Mouse (Mus musculus): ENCODE results near the gene Nop58. TPM values are rescaled to one million over a fixed set of nuclear protein-coding genes. Genes with fewer than 3 reads are reported as not detected.
"Not testable (repeated sequence)": the region's sequence is repeated elsewhere in the genome, so short reads cannot be mapped to it uniquely, and the experiment has no call there.

Gene Nop58
- polyA plus RNA-seq (2015; fragmentation: Nextera tagmentation; extraction: Ambion mirVana), result 182 and 192 TPM in 2 replicates

DNA sequence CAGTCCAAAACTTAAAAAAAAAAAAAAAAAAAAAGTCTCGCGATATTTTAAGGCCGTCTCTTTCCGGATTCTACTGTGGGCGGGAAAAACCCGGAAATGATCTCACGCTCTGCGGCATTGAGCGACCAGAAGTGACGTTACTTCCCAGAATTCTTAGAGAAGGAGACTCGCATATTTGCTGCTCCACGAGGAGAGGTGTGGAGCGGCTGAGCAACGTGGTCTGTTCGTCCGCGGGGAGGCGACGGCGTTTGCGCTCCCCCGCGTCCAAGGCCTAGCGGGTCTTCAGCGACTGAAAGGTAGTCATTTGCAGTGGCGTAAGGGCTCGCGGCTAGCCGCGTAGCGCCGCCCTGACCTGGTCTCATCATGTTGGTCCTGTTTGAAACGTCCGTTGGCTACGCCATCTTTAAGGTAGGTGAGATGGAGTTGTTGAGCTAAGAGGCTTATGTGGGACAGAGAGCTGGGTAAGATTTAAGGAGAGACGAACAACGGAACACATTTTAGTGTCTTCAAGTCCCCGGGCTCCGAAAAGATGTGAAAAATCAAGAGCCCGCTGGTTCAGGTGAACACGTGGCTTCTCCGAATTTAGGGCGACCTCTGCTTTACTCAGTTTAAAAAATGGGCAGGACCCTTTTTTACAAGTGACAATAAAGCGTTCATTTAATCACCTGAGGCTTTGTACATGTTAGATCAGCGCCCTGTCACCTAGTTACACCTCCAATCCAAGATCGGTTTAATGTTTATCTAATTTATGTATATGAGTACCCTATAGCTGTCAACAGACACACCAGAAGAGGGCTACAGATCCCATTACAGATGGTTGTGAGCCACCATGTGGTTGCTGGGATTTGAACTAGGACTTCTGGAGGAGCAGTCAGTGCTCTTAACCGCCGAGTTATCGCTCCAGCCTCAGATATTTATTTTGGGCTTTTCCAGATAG, at the start of gene Nop58:
Nop58 (plus strand) TSS at position 153 of the 937 bp plus-strand sequence.
- Histone ChIP-seq H3K9ac (replicated peaks) (peak within 1 kb of the TSS; percentile 84), H3K36me3 (peaks cover 7% of the 10 kb centered on the region), H3K4me3 (replicated peaks) (peak within 1 kb of the TSS; percentile 92), H3K27ac (peak within 1 kb of the TSS; percentile 82), H3K27me3 (peaks cover 17% of the 10 kb centered on the region), H3K4me2 (replicated peaks) (peak within 1 kb of the TSS; percentile 93), H3K4me1 (replicated peaks) (peaks cover 23% of the 10 kb centered on the region), H3K9me3 (no peaks in the 10 kb centered on the region)
- WGBS, result under 1% methylated on average over 49 of the region's 49 CpGs
- peak; percentile 98 for ATAC-seq

DNA sequence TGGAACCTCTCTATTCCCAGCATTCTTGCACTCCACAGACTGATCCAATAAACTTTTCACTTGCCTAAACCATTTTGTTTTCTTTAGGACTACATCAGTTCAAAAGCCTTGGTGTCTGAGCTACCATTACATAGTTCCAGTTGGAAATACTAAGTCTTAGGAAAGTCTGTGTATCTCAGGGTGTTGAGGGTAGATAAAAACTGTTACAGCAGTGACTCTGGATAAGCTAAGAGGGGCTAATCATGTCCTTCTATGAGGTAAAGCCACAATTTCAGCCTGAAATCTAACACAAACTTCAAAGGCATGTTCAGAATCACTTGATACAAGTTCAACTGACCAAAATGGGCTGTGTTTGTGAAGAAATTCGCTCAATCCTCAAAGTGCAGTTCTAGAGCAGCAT, 48.4 kb upstream of the Nop58 start:
- H3K9me3 ChIP-seq, result no peaks in the 10 kb centered on the region
- H3K4me1 ChIP-seq (replicated peaks), result no peaks in the 10 kb centered on the region
- WGBS, result 76% methylated on average over 1 of the region's 1 CpGs
- peaks cover 10% of the 10 kb centered on the region for H3K36me3 ChIP-seq
- no peak for ATAC-seq
- H3K4me2 ChIP-seq (replicated peaks), result no peak overlapping the region
- H3K4me3 ChIP-seq (replicated peaks), result no peak overlapping the region
- H3K27me3 ChIP-seq, result no peaks in the 10 kb centered on the region
- no peak overlapping the region for H3K27ac ChIP-seq
- H3K9ac ChIP-seq (replicated peaks), result no peak overlapping the region

- Histone ChIP-seq H3K36me3 (peaks cover 22% of the 10 kb centered on the region), H3K9ac (replicated peaks) (no peak overlapping the region), H3K4me2 (replicated peaks) (no peak overlapping the region), H3K9me3 (no peaks in the 10 kb centered on the region), H3K4me3 (replicated peaks) (no peak overlapping the region), H3K4me1 (replicated peaks) (no peaks in the 10 kb centered on the region), H3K27me3 (no peaks in the 10 kb centered on the region), H3K27ac (no peak overlapping the region)
- 86% methylated on average over 3 of the region's 3 CpGs for WGBS
- ATAC-seq, result no peak
Observed at GRCm38 (mm10) chr1:59638371-59638770, 46.4 kb upstream of the Nop58 start.

DNA sequence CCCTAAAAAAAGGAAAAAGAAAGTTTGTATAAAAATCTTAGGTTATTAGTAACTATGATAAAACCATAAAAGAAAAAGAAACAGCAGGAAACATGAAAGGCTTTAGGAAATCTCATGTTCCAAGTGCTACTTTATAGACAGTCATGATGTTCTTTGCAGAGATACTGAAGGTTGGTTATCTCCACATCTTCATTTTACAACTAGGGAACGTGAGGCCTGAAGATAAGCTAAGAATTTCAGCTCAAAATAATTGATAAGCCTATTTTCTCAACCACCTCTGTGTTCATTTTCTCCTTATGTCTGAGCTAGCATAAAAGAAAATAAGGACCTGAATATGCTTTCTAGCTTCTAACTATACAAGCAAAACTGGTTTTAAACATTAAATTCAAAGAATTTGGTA, 42.3 kb upstream of the Nop58 start:
- no peak overlapping the region for H3K27ac ChIP-seq
- H3K9ac ChIP-seq (replicated peaks), result no peak overlapping the region
- H3K27me3 ChIP-seq, result no peaks in the 10 kb centered on the region
- no peak for ATAC-seq
- H3K36me3 ChIP-seq, result peaks cover 35% of the 10 kb centered on the region
- 98% methylated on average over 1 of the region's 1 CpGs for WGBS
- no peak overlapping the region for H3K4me2 ChIP-seq (replicated peaks)
- H3K4me3 ChIP-seq (replicated peaks), result no peak overlapping the region
- H3K9me3 ChIP-seq, result no peaks in the 10 kb centered on the region
- H3K4me1 ChIP-seq (replicated peaks), result no peaks in the 10 kb centered on the region

DNA sequence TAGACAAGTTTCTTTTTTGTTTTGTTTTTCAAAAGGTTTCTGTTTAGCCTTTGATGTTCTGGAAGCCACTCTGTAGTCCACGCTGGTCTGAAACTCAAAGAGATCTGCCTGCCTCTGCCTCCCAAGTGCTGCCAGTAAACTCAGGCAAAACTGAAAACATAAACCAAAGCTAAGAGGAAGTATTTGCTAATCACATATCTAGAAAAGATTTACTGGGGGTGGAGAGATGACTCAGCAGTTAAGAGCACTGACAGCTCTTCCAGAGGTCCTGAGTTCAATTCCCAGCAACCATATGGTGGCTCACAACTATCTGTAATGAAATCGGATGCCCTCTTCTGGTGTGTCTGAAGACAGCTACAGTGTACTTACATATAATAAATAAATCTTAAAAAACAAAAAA, 38.3 kb upstream of the Nop58 start:
- H3K4me1 ChIP-seq (replicated peaks); H3K9me3 ChIP-seq; H3K4me2 ChIP-seq (replicated peaks); H3K9ac ChIP-seq (replicated peaks); H3K27me3 ChIP-seq; H3K27ac ChIP-seq; ATAC-seq; H3K4me3 ChIP-seq (replicated peaks): not testable (repeated sequence)
- H3K36me3 ChIP-seq, result peaks cover 42% of the 10 kb centered on the region
- WGBS, result 95% methylated on average over 2 of the region's 2 CpGs

- no peak overlapping the region for H3K4me2 ChIP-seq (replicated peaks)
- H3K36me3 ChIP-seq, result peaks cover 42% of the 10 kb centered on the region
- no peak for ATAC-seq
- no peak overlapping the region for H3K27ac ChIP-seq
- 90% methylated on average over 3 of the region's 3 CpGs for WGBS
- H3K4me1 ChIP-seq (replicated peaks), result no peaks in the 10 kb centered on the region
- no peak overlapping the region for H3K4me3 ChIP-seq (replicated peaks)
- no peaks in the 10 kb centered on the region for H3K9me3 ChIP-seq
- no peaks in the 10 kb centered on the region for H3K27me3 ChIP-seq
- no peak overlapping the region for H3K9ac ChIP-seq (replicated peaks)
Observed at GRCm38 (mm10) chr1:59651201-59651819, 33.5 kb upstream of the Nop58 start.

DNA sequence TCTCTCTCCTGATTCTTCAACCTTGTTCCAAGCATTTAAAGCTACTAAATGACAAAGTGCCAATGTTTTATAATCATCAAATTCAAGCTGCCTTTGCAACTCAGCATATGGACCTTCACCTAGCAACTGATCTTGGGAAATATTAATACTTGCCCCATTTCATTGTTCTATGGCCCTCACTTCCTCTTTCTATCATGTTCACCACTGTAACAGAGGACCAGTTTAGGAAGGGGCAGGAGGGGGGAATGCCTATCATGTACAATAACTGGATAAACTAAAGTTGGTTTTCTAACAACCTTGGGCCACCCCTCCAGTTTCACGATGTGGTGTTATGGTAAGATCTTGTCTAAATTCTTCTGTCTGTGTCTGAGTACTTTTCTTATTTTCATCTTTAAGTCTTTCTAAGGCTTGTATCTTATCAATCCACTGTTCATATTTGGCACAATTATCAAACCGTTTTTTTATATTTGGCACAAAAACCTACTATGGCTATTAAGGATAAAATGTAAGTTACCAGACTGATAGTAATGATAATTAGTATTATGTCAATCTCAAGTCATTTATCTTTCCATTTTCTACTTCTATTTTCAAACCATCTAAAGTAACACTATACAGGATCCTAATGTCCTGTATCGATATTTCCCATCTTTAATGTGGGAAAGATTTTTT, 31.4 kb upstream of the Nop58 start:
- Histone ChIP-seq H3K27me3 (no peaks in the 10 kb centered on the region), H3K27ac (no peak overlapping the region), H3K9ac (replicated peaks) (no peak overlapping the region), H3K36me3 (peaks cover 29% of the 10 kb centered on the region), H3K9me3 (no peaks in the 10 kb centered on the region), H3K4me1 (replicated peaks) (no peaks in the 10 kb centered on the region), H3K4me3 (replicated peaks) (no peak overlapping the region), H3K4me2 (replicated peaks) (no peak overlapping the region)
- no peak for ATAC-seq
- WGBS, result 100% methylated on average over 3 of the region's 3 CpGs

DNA sequence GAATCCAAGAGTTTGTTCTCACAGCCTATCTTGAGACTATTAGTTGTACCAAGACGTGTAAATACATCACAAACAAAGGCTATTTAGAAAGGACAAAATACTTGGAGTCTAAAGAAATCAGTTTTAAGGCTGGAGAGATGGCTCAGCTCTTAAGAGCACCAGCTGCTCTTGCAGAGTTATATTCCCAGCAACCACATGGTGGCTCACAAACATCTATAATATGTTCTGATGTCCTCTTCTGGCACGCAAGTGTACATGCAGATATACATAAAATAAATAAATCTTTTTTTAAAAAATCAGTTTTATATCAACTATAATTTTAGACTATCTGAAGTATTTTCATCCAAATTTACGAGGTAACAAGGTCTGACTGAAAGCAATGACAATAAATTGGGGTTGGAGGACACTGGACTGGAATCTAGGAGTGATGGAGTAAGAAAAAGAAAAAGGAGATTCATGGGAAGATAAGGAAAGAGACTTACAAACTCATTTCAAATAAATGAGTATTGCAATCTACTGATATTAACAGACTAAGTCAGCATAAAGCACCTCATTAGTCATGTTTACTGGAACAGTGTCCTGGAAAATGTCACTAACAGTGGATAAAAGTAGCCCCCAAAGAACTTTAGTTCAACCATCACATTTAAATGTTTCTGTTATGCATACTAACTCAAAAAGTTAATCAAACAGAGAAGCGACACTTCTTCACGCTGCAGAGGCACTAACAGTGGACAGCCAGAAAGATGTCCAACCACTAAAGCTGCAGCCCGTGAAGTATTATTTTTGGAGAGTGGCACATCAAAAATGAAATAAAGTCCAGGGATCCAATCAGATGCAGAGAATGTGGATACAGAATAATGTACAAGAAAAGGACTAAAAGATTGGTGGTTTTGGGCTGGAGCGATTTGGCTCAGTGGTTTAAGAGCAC, 28.3 kb upstream of the Nop58 start:
- 93% methylated on average over 7 of the region's 7 CpGs for WGBS
- H3K27me3 ChIP-seq, result no peaks in the 10 kb centered on the region
- H3K4me2 ChIP-seq (replicated peaks), result no peak overlapping the region
- no peaks in the 10 kb centered on the region for H3K4me1 ChIP-seq (replicated peaks)
- H3K9me3 ChIP-seq, result no peaks in the 10 kb centered on the region
- no peak overlapping the region for H3K27ac ChIP-seq
- no peak overlapping the region for H3K9ac ChIP-seq (replicated peaks)
- peaks cover 16% of the 10 kb centered on the region for H3K36me3 ChIP-seq
- no peak overlapping the region for H3K4me3 ChIP-seq (replicated peaks)
- ATAC-seq, result no peak

DNA sequence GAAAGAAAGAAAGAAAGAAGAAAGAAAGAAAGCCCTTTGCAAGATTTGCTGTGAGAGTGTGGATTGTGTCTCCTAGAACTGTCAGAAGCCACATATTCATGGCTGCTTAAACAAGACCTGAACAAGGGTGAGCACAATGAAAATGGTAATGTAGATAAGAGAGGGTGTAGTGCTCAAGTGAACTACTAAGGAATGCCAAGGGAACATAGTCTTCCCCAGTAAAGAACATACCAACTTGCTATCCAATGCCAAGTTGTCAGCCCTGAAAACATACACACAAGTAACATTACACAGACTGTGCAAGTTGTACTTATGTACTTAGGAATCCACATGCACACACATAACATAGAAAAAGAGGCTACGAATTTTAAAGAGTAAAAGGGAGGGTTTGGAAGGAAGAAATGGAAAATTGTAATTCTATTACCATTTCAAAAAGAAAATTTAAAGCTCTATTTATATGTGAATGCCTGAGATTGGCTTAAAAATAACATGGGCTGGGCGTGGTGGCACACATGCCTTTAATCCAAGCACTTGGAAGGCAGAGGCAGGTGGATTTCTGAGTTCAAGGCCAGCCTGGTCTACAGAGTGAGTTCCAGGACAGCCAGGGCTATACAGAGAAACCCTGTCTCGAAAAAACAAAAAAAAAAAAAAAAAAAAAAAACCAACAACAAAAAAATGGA, 21.2 kb upstream of the Nop58 start:
- H3K27me3 ChIP-seq, result no peaks in the 10 kb centered on the region
- 88% methylated on average over 3 of the region's 3 CpGs for whole genome bisulfite sequencing
- H3K4me1 ChIP-seq (replicated peaks), result peaks cover 8% of the 10 kb centered on the region
- no peaks in the 10 kb centered on the region for H3K36me3 ChIP-seq
- H3K4me3 ChIP-seq (replicated peaks), result no peak overlapping the region
- no peak overlapping the region for H3K9ac ChIP-seq (replicated peaks)
- no peaks in the 10 kb centered on the region for H3K9me3 ChIP-seq
- H3K27ac ChIP-seq, result no peak overlapping the region
- no peak overlapping the region for H3K4me2 ChIP-seq (replicated peaks)
- no peak for ATAC-seq

DNA sequence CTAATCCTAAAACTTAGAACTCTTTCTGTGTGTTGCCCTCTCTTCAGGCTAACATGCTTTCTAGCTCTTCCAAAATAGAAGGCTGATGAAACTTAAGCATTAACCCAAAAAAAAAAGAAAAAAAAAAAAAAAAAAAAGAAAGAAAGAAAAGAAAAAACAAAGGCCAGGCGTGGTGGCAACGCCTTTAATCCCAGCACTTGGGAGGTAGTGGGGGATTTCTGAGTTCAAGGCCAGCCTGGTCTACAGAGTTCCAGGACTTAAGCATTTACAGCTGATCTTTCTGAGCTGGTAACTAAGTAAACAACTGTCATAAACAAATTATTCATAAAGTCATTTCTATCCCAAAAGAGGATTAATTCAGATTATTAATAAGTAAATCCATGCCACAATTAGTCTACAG, 15.9 kb upstream of the Nop58 start:
- Histone ChIP-seq H3K4me3 (replicated peaks) (0 out of 2 replicates have a peak overlapping the region, but pooled peaks have one; percentile 3), H3K9me3 (no peaks in the 10 kb centered on the region), H3K27ac (no peak overlapping the region), H3K4me2 (replicated peaks) (peak overlapping the region; percentile 91), H3K36me3 (no peaks in the 10 kb centered on the region; the same call in 1 of the 2 replicates), H3K27me3 (no peaks in the 10 kb centered on the region), H3K4me1 (replicated peaks) (peaks cover 26% of the 10 kb centered on the region), H3K9ac (replicated peaks) (no peak overlapping the region)
- 79% methylated on average over 2 of the region's 2 CpGs for WGBS
- ATAC-seq, result no peak
